Comparison of ENCODE assay signal across 9 mouse cellular contexts in genomic region chr2:69825898-69826297, GRCm38 (mm10). TPM values are rescaled to one million over a fixed set of nuclear protein-coding genes. Genes with fewer than 3 reads are reported as not detected.
A peak's percentile ranks its signal among the peaks of the same experiment; 100 is the strongest.
DNase-seq lines count a peak whose midpoint lies in the region; ATAC-seq and TF ChIP-seq lines count a peak whose summit lies in the region.
"Had no signal": no experiment of that assay in that cellular context is flagged by ENCODE, and none has a peak within 500 bp of the region (broad histone marks: within the 10 kb centered on the region; RNA-seq: fewer than 3 reads in every experiment).

No protein-coding gene starts in this region.

- H3K9ac ChIP-seq in heart, embryonic 15.5 days: no peak overlapping the region
- H3K9ac ChIP-seq in intestine, embryonic 16.5 days (ENCODE audit: low read depth, low read length): no peak overlapping the region

- no peaks in the 10 kb centered on the region for H3K9me3 ChIP-seq in heart, embryonic 15.5 days (replicated peaks)
- H3K9me3 ChIP-seq in intestine, embryonic 16.5 days (ENCODE audit: control insufficient read depth, low read length): no peaks in the 10 kb centered on the region

- H3K4me2 ChIP-seq in heart, embryonic 15.5 days: 0 out of 2 replicates have a peak overlapping the region, but pooled peaks have one; percentile 5
- no peak overlapping the region for H3K4me2 ChIP-seq in intestine, embryonic 16.5 days (ENCODE audit: low read depth, low read length)

- no peak for TF ChIP-seq CTCF in spleen, adult 2 months (IDR thresholded peaks at IDR 0.05; ENCODE audit: extremely low read depth, insufficient read depth, insufficient read length, insufficient replicate concordance)

- DNase-seq in heart, postnatal 4 days: no peak
- DNase-seq in spleen, adult 2 months (ENCODE audit: low read depth in 1 of 2, low spot score in 2 of 2): no peak
- no peak for DNase-seq in spleen, adult 12 weeks (ENCODE audit: low spot score)
- no peak for DNase-seq in yolk sac, embryonic 10.5 days (ENCODE audit: low spot score)
- DNase-seq in urinary bladder, postnatal 14 days (ENCODE audit: low spot score): no peak
- DNase-seq: kidney, adult 11 months; lung, postnatal 14 days had no signal

- no peak for ATAC-seq in heart, embryonic 15.5 days (replicated peaks; ENCODE audit: insufficient number of reproducible peaks, insufficient read depth, low FRiP score, low read depth)
- ATAC-seq in intestine, embryonic 16.5 days: no peak

- 72% methylated on average over 10 of the region's 10 CpGs for WGBS in heart, embryonic 15.5 days
- WGBS in spleen, adult 2 months: 93% methylated on average over 10 of the region's 10 CpGs
- 69% methylated on average over 10 of the region's 10 CpGs for WGBS in intestine, embryonic 16.5 days

- H3K27ac ChIP-seq in heart, embryonic 15.5 days: peak overlapping the region; percentile 44
- peak overlapping the region; percentile 18; the same call in 1 of the 2 replicates for H3K27ac ChIP-seq in spleen, adult 2 months (ENCODE audit: insufficient read depth, low read length)
- H3K27ac ChIP-seq in intestine, embryonic 16.5 days (ENCODE audit: low read length): peak overlapping the region; percentile 39; the same call in 1 of the 2 replicates

- H3K4me1 ChIP-seq in heart, embryonic 15.5 days (replicated peaks): peaks cover 29% of the 10 kb centered on the region
- H3K4me1 ChIP-seq in spleen, adult 2 months (ENCODE audit: control insufficient read depth, insufficient read depth, insufficient read length): peaks cover 3% of the 10 kb centered on the region
- 0 out of 2 replicates have a peak, but pooled peaks cover 4% of the 10 kb centered on the region for H3K4me1 ChIP-seq in intestine, embryonic 16.5 days (ENCODE audit: control insufficient read depth, insufficient read depth, low read length)

- no peaks in the 10 kb centered on the region for H3K27me3 ChIP-seq in heart, embryonic 15.5 days
- peaks cover 12% of the 10 kb centered on the region for H3K27me3 ChIP-seq in spleen, adult 2 months (ENCODE audit: control insufficient read depth, insufficient read depth, low read length)
- H3K27me3 ChIP-seq in intestine, embryonic 16.5 days (replicated peaks; ENCODE audit: control insufficient read depth, insufficient read depth, low read length): no peaks in the 10 kb centered on the region

- H3K4me3 ChIP-seq in heart, embryonic 15.5 days: no peak overlapping the region
- no peak overlapping the region for H3K4me3 ChIP-seq in spleen, adult 2 months (ENCODE audit: extremely low read depth, insufficient read depth, insufficient read length)
- H3K4me3 ChIP-seq in intestine, embryonic 16.5 days (ENCODE audit: low read length): no peak overlapping the region

- peaks cover 33% of the 10 kb centered on the region for H3K36me3 ChIP-seq in heart, embryonic 15.5 days
- H3K36me3 ChIP-seq in spleen, adult 2 months (ENCODE audit: control insufficient read depth, insufficient read depth, low read length): no peaks in the 10 kb centered on the region
- no peaks in the 10 kb centered on the region; the same call in none of the 2 replicates for H3K36me3 ChIP-seq in intestine, embryonic 16.5 days (ENCODE audit: control insufficient read depth, insufficient read depth, low read length)

- no peak for TF ChIP-seq POLR2A in spleen, adult 2 months (IDR thresholded peaks at IDR 0.05; ENCODE audit: low read depth, low read length)

RNA-seq across cellular contexts. Expression of gene Klhl23, which starts 4.2 kb away (rescaled TPM):
- polyA plus RNA-seq in heart, embryonic 15.5 days (2015; fragmentation: Nextera tagmentation; extraction: Ambion mirVana): 46.4 and 53.0 TPM in 2 replicates
- 10 to 100 TPM; 56.7 to 62.7 TPM for total RNA-seq in heart, postnatal 4 days (2021)
- 1.4 and 1.9 TPM in 2 replicates for polyA plus RNA-seq in spleen, adult 2 months (2012; rRNA removed)
- polyA plus RNA-seq in intestine, embryonic 16.5 days (2015; fragmentation: Nextera tagmentation; extraction: Ambion mirVana): 29.5 and 31.1 TPM in 2 replicates

RNA-seq across cellular contexts. Expression of gene Ssb, which starts 35.5 kb away (rescaled TPM):
- polyA plus RNA-seq in heart, embryonic 15.5 days (2015; fragmentation: Nextera tagmentation; extraction: Ambion mirVana): 173 and 201 TPM in 2 replicates
- 100 to 1,000 TPM; 112 to 114 TPM for total RNA-seq in heart, postnatal 4 days (2021)
- polyA plus RNA-seq in spleen, adult 2 months (2012; rRNA removed): 1.5 and 1.6 TPM in 2 replicates
- 223 and 249 TPM in 2 replicates for polyA plus RNA-seq in intestine, embryonic 16.5 days (2015; fragmentation: Nextera tagmentation; extraction: Ambion mirVana)

RNA-seq across cellular contexts. Expression of gene Phospho2, which starts 36.5 kb away (rescaled TPM):
- 17.3 and 18.3 TPM in 2 replicates for polyA plus RNA-seq in heart, embryonic 15.5 days (2015; fragmentation: Nextera tagmentation; extraction: Ambion mirVana)
- 10 to 100 TPM; 12.2 to 15.3 TPM for total RNA-seq in heart, postnatal 4 days (2021)
- 34.2 and 74.5 TPM in 2 replicates for polyA plus RNA-seq in spleen, adult 2 months (2012; rRNA removed)
- 22.4 and 23.1 TPM in 2 replicates for polyA plus RNA-seq in intestine, embryonic 16.5 days (2015; fragmentation: Nextera tagmentation; extraction: Ambion mirVana)

RNA-seq across cellular contexts. Expression of gene Ccdc173, which starts 36.5 kb away (rescaled TPM):
- 1.4 and 1.7 TPM in 2 replicates for polyA plus RNA-seq in heart, embryonic 15.5 days (2015; fragmentation: Nextera tagmentation; extraction: Ambion mirVana)
- total RNA-seq in heart, postnatal 4 days (2021): under 1 TPM; 0.43 to 0.99 TPM
- 0.08 TPM in 1 of 2 replicates, not detected in the other for polyA plus RNA-seq in spleen, adult 2 months (2012; rRNA removed)
- 0.84 and 0.97 TPM in 2 replicates for polyA plus RNA-seq in intestine, embryonic 16.5 days (2015; fragmentation: Nextera tagmentation; extraction: Ambion mirVana)

RNA-seq across cellular contexts. Expression of gene Mettl5, which starts 59.5 kb away (rescaled TPM):
- polyA plus RNA-seq in heart, embryonic 15.5 days (2015; fragmentation: Nextera tagmentation; extraction: Ambion mirVana): 33.5 and 38.1 TPM in 2 replicates
- 10 to 100 TPM; 21.6 to 22.1 TPM for total RNA-seq in heart, postnatal 4 days (2021)
- polyA plus RNA-seq in spleen, adult 2 months (2012; rRNA removed): 4.3 and 6.0 TPM in 2 replicates
- polyA plus RNA-seq in intestine, embryonic 16.5 days (2015; fragmentation: Nextera tagmentation; extraction: Ambion mirVana): 36.7 and 38.5 TPM in 2 replicates

Comparison
In these comparisons a context has a peak if more than half of its experiments do, and no peak if none do; other contexts are left out.
1. RNA of gene Klhl23, which starts 4.2 kb away (polyA plus RNA-seq): 46.4 to 53.0 TPM in heart, embryonic 15.5 days and 29.5 to 31.1 TPM in intestine, embryonic 16.5 days; 1.4 to 1.9 TPM in spleen, adult 2 months; every median in the first group is over 10 times any median in the second.
2. RNA of gene Ssb, which starts 35.5 kb away (polyA plus RNA-seq): 223 to 249 TPM in intestine, embryonic 16.5 days and 173 to 201 TPM in heart, embryonic 15.5 days; 1.5 to 1.6 TPM in spleen, adult 2 months; every median in the first group is over 10 times any median in the second.
3. Peak in every context shown above with its lines, with median percentiles within 50 percentile points of each other: H3K27ac ChIP-seq.